Mouse (Mus musculus): ENCODE data around the gene B230118H07Rik. TPM values are rescaled to one million over a fixed set of nuclear protein-coding genes. Genes with fewer than 3 reads are reported as not detected.

B230118H07Rik gene
- polyA plus RNA-seq (2014; fragmentation: Nextera tagmentation; extraction: Ambion mirVana) = 60.6 and 61.7 TPM in 2 replicates

DNA sequence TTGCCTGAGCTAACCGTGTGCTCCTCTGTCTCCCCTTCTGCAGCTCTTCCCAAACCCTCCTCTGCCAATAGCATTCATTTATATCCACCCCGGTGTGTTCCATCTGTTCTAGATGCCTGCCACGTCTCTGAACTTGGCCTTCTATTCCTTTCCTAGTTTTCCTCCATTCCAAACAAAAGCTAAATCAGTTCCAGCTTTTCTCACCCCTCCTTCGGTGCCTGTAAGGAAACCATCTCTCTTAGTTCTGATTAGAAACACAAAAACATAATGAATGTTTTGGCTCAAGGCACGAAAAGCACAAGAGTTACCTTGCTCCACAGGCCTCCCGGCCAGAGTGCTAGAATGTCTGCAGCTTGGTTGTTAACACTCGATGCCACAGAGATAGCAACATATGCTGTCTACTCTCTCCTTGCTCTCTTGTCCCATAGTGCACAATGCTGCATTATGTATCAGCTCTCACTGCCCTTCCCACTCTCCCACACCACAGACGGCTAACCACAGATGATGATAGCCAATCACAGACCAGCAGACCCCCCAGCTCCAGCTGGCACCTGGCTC, at the start of gene B230118H07Rik, which contains the start of gene Rag1:
Gene B230118H07Rik (minus strand): TSS at position 419 of the 558 bp plus-strand sequence.
Gene Rag1 (minus strand): TSS at position 388 of the 558 bp plus-strand sequence.
- H3K27ac ChIP-seq (replicated peaks; ENCODE audit: low read depth, low read length) = peak within 1 kb of the TSS; percentile 43
- no peaks in the 10 kb centered on the region for H3K9me3 ChIP-seq (ENCODE audit: control insufficient read depth, low read length)
- H3K4me1 ChIP-seq (ENCODE audit: control insufficient read depth, insufficient read depth, low read length) = peaks cover 5% of the 10 kb centered on the region; the same call in 1 of the 2 replicates
- no peaks in the 10 kb centered on the region for H3K36me3 ChIP-seq (ENCODE audit: control insufficient read depth, insufficient read depth, low read length)
- H3K9ac ChIP-seq (ENCODE audit: low read length) = no peak within 1 kb of the TSS
- peak; percentile 43 for DNase-seq (ENCODE audit: low spot score)
- ATAC-seq (ENCODE audit: insufficient number of reproducible peaks, low FRiP score, low TSS enrichment, low read depth) = peak; percentile 61; the same call in 1 of the 2 replicates
- H3K27me3 ChIP-seq (ENCODE audit: control insufficient read depth, insufficient read depth, low read length) = no peaks in the 10 kb centered on the region
- H3K4me2 ChIP-seq (ENCODE audit: low read depth, severe bottlenecking) = peak within 1 kb of the TSS; percentile 11
- no peak within 1 kb of the TSS for H3K4me3 ChIP-seq (ENCODE audit: low read depth, low read length)
- WGBS = 30% methylated on average over 8 of the region's 8 CpGs

DNA sequence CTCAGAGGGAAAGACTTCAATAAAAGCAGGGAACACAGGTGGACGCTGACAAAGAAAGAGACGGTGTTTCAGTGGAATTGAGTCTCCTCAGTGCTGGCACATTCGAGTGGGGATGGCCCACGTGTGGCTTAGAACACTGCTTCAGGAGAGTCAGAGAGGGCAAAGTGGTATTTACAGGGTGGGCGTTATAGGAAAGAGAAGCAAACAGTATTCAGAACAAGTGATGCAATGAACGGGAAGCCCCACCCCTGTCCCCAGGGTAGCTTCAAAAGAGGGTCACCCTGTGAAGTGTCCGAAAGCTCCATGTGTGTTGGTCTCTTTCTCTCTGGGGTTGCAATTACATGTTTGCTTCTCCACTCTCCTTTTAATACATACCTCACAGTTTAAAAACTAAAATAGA, 46.3 kb upstream of the B230118H07Rik start:
- H3K4me2 ChIP-seq (ENCODE audit: low read depth, severe bottlenecking) = no peak overlapping the region
- no peaks in the 10 kb centered on the region for H3K9me3 ChIP-seq (ENCODE audit: control insufficient read depth, low read length)
- H3K4me3 ChIP-seq (ENCODE audit: low read depth, low read length) = no peak overlapping the region
- no peak overlapping the region for H3K27ac ChIP-seq (replicated peaks; ENCODE audit: low read depth, low read length)
- no peak overlapping the region for H3K9ac ChIP-seq (ENCODE audit: low read length)
- H3K27me3 ChIP-seq (ENCODE audit: control insufficient read depth, insufficient read depth, low read length) = no peaks in the 10 kb centered on the region
- H3K36me3 ChIP-seq (ENCODE audit: control insufficient read depth, insufficient read depth, low read length) = no peaks in the 10 kb centered on the region; the same call in 1 of the 2 replicates
- DNase-seq (ENCODE audit: low spot score) (no peak), ATAC-seq (ENCODE audit: insufficient number of reproducible peaks, low FRiP score, low TSS enrichment, low read depth) (no peak)
- H3K4me1 ChIP-seq (ENCODE audit: control insufficient read depth, insufficient read depth, low read length) = no peaks in the 10 kb centered on the region
- 92% methylated on average over 7 of the region's 7 CpGs for WGBS

DNA sequence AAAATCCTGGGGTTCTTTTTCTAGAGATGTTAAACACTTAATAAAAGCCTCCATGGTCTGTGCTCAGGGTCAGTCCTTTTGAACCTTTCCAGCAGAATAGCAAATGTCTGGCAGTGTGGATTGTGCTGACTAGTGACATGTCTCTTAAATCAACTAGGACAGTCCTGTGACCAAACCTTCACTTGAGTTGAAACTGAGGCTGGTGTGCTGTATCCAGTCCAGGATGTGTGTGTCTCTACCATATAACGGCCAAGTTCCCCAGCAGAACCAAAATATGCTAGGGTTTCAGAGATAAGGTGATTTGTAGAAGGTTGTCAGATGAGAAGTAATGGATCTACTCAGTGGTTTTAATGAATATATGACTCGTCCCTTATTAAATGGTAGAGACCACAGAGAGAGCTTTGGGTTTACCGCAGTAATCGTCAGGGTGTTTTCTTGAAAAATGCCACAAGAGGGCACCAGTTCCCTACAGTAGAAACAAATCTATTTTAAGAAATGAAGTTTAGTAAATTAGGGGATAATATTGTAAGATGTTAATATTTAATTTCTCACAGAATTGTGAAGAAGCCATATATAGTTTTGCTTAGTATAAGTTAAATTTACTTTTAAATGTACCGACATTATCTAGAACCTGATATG, 44.4 kb upstream of the B230118H07Rik start:
- Histone ChIP-seq H3K9me3 (ENCODE audit: control insufficient read depth, low read length) (no peaks in the 10 kb centered on the region), H3K36me3 (ENCODE audit: control insufficient read depth, insufficient read depth, low read length) (peaks cover 5% of the 10 kb centered on the region), H3K4me2 (ENCODE audit: low read depth, severe bottlenecking) (no peak overlapping the region), H3K4me1 (ENCODE audit: control insufficient read depth, insufficient read depth, low read length) (no peaks in the 10 kb centered on the region), H3K27ac (replicated peaks; ENCODE audit: low read depth, low read length) (no peak overlapping the region), H3K27me3 (ENCODE audit: control insufficient read depth, insufficient read depth, low read length) (no peaks in the 10 kb centered on the region), H3K9ac (ENCODE audit: low read length) (no peak overlapping the region), H3K4me3 (ENCODE audit: low read depth, low read length) (no peak overlapping the region)
- DNase-seq (ENCODE audit: low spot score) (no peak), ATAC-seq (ENCODE audit: insufficient number of reproducible peaks, low FRiP score, low TSS enrichment, low read depth) (no peak)
- 70% methylated on average over 5 of the region's 5 CpGs for WGBS

DNA sequence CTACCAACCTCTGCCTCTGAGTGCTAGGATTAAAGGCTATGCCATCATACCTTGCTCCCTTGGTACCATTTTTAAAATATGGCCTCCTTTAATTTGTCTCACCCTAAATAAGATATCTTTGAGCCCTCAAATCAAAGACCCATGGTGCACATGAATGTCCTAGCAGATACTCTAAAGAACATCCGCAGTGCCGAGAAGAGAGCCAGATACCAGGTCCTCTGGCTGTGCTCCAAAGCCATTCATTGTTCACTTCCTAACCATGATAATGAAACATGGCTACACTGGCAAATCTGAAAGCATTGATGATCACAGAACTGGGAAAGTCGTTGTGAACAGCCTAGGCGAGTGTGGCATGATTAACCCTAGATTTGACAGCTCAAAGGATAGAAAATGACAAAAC, 43.7 kb upstream of the B230118H07Rik start:
- DNase-seq (ENCODE audit: low spot score) = no peak
- Histone ChIP-seq H3K4me2 (ENCODE audit: low read depth, severe bottlenecking) (no peak overlapping the region), H3K4me3 (ENCODE audit: low read depth, low read length) (no peak overlapping the region), H3K27me3 (ENCODE audit: control insufficient read depth, insufficient read depth, low read length) (no peaks in the 10 kb centered on the region), H3K9me3 (ENCODE audit: control insufficient read depth, low read length) (no peaks in the 10 kb centered on the region), H3K36me3 (ENCODE audit: control insufficient read depth, insufficient read depth, low read length) (peaks cover 5% of the 10 kb centered on the region), H3K9ac (ENCODE audit: low read length) (no peak overlapping the region), H3K4me1 (ENCODE audit: control insufficient read depth, insufficient read depth, low read length) (no peaks in the 10 kb centered on the region), H3K27ac (replicated peaks; ENCODE audit: low read depth, low read length) (no peak overlapping the region)
- 83% methylated on average over 4 of the region's 4 CpGs for WGBS
- ATAC-seq (ENCODE audit: insufficient number of reproducible peaks, low FRiP score, low TSS enrichment, low read depth) = no peak

DNA sequence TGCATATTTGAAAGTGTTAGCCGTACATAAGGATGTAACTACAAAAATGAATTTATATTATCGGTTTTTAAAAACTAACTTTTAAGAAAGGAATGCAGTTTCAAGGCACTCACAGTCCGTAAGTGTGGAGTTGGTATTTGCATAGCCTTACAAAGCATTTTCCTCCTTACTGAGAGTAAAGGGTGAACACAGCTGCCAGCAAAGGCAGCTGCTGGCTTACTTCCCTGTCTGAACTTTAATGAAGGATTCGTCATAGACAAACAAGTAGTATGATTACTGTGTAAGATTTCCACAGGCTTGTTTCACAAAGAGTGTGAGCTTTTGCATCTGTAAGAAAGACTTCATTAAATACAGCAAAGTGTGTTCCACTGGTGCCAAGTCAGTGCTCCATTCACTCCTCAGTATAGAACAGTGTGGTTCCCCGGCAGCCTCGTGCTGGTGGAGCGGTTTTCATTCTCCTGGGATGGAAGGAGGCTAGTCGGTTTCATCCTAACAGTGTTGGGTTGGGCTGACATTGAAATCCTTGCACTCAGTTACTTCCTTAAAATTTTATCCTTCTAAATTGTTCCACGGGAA, 41.0 kb upstream of the B230118H07Rik start:
- Histone ChIP-seq H3K4me2 (ENCODE audit: low read depth, severe bottlenecking) (no peak overlapping the region), H3K9me3 (ENCODE audit: control insufficient read depth, low read length) (no peaks in the 10 kb centered on the region), H3K27ac (replicated peaks; ENCODE audit: low read depth, low read length) (no peak overlapping the region), H3K27me3 (ENCODE audit: control insufficient read depth, insufficient read depth, low read length) (no peaks in the 10 kb centered on the region), H3K4me3 (ENCODE audit: low read depth, low read length) (no peak overlapping the region), H3K9ac (ENCODE audit: low read length) (no peak overlapping the region), H3K36me3 (ENCODE audit: control insufficient read depth, insufficient read depth, low read length) (peaks cover 7% of the 10 kb centered on the region), H3K4me1 (ENCODE audit: control insufficient read depth, insufficient read depth, low read length) (no peaks in the 10 kb centered on the region)
- no peak for ATAC-seq (ENCODE audit: insufficient number of reproducible peaks, low FRiP score, low TSS enrichment, low read depth)
- no peak for DNase-seq (ENCODE audit: low spot score)
- WGBS = 94% methylated on average over 9 of the region's 9 CpGs

DNA sequence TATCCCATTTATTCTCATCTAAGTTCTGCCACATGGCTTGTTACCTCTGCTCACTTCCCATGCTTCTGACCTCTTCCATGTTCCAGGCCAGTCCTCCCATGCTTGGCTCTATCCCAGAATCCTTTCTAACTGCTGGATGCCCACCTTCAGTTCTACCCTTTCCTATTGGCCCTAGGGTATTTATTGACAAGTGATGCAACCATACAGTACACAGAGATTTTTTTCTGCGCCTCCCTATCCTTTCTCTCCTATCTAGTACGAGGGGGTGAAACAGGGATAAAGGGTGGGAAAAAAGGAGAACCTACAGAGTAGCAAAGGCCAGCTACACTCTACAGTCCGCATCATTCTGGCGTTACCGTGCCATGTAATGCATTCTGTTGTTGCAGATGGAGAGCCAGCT, 38.7 kb upstream of the B230118H07Rik start:
- H3K27ac ChIP-seq (replicated peaks; ENCODE audit: low read depth, low read length) = no peak overlapping the region
- H3K4me3 ChIP-seq (ENCODE audit: low read depth, low read length) = no peak overlapping the region
- WGBS = 93% methylated on average over 5 of the region's 5 CpGs
- DNase-seq (ENCODE audit: low spot score) = no peak
- H3K36me3 ChIP-seq (ENCODE audit: control insufficient read depth, insufficient read depth, low read length) = peaks cover 7% of the 10 kb centered on the region
- no peaks in the 10 kb centered on the region for H3K4me1 ChIP-seq (ENCODE audit: control insufficient read depth, insufficient read depth, low read length)
- no peaks in the 10 kb centered on the region for H3K9me3 ChIP-seq (ENCODE audit: control insufficient read depth, low read length)
- no peak overlapping the region for H3K4me2 ChIP-seq (ENCODE audit: low read depth, severe bottlenecking)
- no peak for ATAC-seq (ENCODE audit: insufficient number of reproducible peaks, low FRiP score, low TSS enrichment, low read depth)
- no peaks in the 10 kb centered on the region for H3K27me3 ChIP-seq (ENCODE audit: control insufficient read depth, insufficient read depth, low read length)
- no peak overlapping the region for H3K9ac ChIP-seq (ENCODE audit: low read length)

DNA sequence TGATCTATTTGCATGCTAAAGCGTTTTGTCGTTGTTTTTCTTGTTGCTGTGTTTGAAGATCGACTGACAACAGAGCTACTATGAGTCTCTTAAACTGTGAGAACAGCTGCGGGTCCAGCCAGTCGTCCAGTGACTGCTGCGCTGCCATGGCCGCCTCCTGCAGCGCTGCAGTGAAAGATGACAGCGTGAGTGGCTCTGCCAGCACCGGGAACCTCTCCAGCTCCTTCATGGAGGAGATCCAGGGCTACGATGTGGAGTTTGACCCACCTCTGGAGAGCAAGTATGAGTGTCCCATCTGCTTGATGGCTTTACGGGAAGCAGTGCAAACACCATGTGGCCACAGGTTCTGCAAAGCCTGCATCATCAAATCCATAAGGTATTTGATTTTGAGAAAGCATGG, 35.1 kb upstream of the B230118H07Rik start:
- Histone ChIP-seq H3K27ac (replicated peaks; ENCODE audit: low read depth, low read length) (no peak overlapping the region), H3K9me3 (ENCODE audit: control insufficient read depth, low read length) (no peaks in the 10 kb centered on the region), H3K27me3 (ENCODE audit: control insufficient read depth, insufficient read depth, low read length) (no peaks in the 10 kb centered on the region), H3K4me3 (ENCODE audit: low read depth, low read length) (no peak overlapping the region), H3K4me1 (ENCODE audit: control insufficient read depth, insufficient read depth, low read length) (0 out of 2 replicates have a peak, but pooled peaks cover 1% of the 10 kb centered on the region), H3K36me3 (ENCODE audit: control insufficient read depth, insufficient read depth, low read length) (peaks cover 3% of the 10 kb centered on the region), H3K9ac (ENCODE audit: low read length) (no peak overlapping the region), H3K4me2 (ENCODE audit: low read depth, severe bottlenecking) (no peak overlapping the region)
- ATAC-seq (ENCODE audit: insufficient number of reproducible peaks, low FRiP score, low TSS enrichment, low read depth) (no peak), DNase-seq (ENCODE audit: low spot score) (no peak)
- WGBS = 94% methylated on average over 12 of the region's 12 CpGs

DNA sequence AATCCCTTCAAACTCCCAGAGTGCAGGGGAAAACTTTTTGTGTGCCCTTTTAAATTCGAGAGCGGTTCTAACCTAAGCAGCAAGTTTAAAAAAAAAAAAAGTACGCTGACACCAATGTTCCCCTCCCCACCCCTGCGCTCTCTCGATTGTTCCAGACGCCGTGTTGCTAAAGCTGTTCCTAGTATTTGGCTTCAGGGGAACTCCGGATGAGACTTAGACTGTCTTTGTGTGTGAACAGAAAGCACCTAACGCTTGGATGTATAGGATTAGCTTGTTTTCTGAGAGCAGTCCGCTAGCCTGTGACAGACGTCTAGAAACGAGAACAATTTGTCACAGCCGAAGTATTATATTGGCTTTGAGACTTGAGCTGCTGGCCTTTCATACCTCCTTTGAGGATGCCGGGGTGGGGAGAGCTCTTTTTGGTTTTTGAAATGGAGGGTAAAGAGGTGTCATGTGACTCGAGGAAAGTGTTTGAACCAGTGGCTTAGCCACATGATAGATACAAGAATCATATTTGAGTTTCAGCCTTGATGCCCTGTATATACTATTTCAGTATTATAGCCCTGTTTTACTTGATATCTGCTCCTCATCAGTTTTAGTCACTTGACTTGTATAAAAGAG, 29.9 kb upstream of the B230118H07Rik start:
- Histone ChIP-seq H3K9me3 (ENCODE audit: control insufficient read depth, low read length) (no peaks in the 10 kb centered on the region), H3K9ac (ENCODE audit: low read length) (peak overlapping the region; percentile 90), H3K4me1 (ENCODE audit: control insufficient read depth, insufficient read depth, low read length) (0 out of 2 replicates have a peak, but pooled peaks cover 3% of the 10 kb centered on the region), H3K4me2 (ENCODE audit: low read depth, severe bottlenecking) (peak overlapping the region; percentile 68), H3K27me3 (ENCODE audit: control insufficient read depth, insufficient read depth, low read length) (no peaks in the 10 kb centered on the region), H3K27ac (replicated peaks; ENCODE audit: low read depth, low read length) (no peak overlapping the region), H3K4me3 (ENCODE audit: low read depth, low read length) (peak overlapping the region; percentile 98), H3K36me3 (ENCODE audit: control insufficient read depth, insufficient read depth, low read length) (no peaks in the 10 kb centered on the region; the same call in 1 of the 2 replicates)
- DNase-seq (ENCODE audit: low spot score) (peak; percentile 32), ATAC-seq (ENCODE audit: insufficient number of reproducible peaks, low FRiP score, low TSS enrichment, low read depth) (no peak)
- WGBS = 7% methylated on average over 15 of the region's 15 CpGs

Measured in limb, embryonic 11.5 days (tissue).